Mouse (Mus musculus): ENCODE data around the gene Ccdc180. TPM values are rescaled to one million over a fixed set of nuclear protein-coding genes. Genes with fewer than 3 reads are reported as not detected.

The Ccdc180 gene
- polyA plus RNA-seq, 3 experiments from 2014 or later, result 0.15 to 0.20 TPM; not detected in 1

GRCm38 (mm10) chr4:45911876-45912275 lies 21.8 kb downstream of the Ccdc180 start:
- ATAC-seq, result no peak

GRCm38 (mm10) chr4:45917091-45917490 lies 27.0 kb downstream of the Ccdc180 start:
- no peak for ATAC-seq

GRCm38 (mm10) chr4:45921663-45922435 lies 31.7 kb downstream of the Ccdc180 start:
- ATAC-seq, result no peak

GRCm38 (mm10) chr4:45924011-45924410 lies 33.9 kb downstream of the Ccdc180 start:
- ATAC-seq, result no peak

- no peak for ATAC-seq
Measured at GRCm38 (mm10) chr4:45928561-45928960, 38.5 kb downstream of the Ccdc180 start.

- ATAC-seq, result no peak
Measured at GRCm38 (mm10) chr4:45941628-45942044, 51.5 kb downstream of the Ccdc180 start.

- ATAC-seq, result no peak
Measured at GRCm38 (mm10) chr4:45947729-45948128, 57.6 kb downstream of the Ccdc180 start.

- no peak for ATAC-seq
Measured at GRCm38 (mm10) chr4:45949109-45949848, 59.2 kb downstream of the Ccdc180 start.

- no peak for ATAC-seq
Measured at GRCm38 (mm10) chr4:45951830-45952229, 61.7 kb downstream of the Ccdc180 start.

GRCm38 (mm10) chr4:45953025-45953919 lies 63.2 kb downstream of the Ccdc180 start:
- ATAC-seq, result no peak

- ATAC-seq, result no peak
Measured at GRCm38 (mm10) chr4:45955235-45955634, 65.1 kb downstream of the Ccdc180 start.

GRCm38 (mm10) chr4:45956131-45956530 lies 66.0 kb downstream of the Ccdc180 start:
- no peak for ATAC-seq

GRCm38 (mm10) chr4:45956706-45957105 lies 66.6 kb downstream of the Ccdc180 start:
- ATAC-seq, result no peak

- no peak for ATAC-seq
Measured at GRCm38 (mm10) chr4:45964771-45965439, 74.8 kb downstream of the Ccdc180 start, which contains the start of gene Tdrd7. TSS of gene Tdrd7 (plus strand) at chr4:45965334.

GRCm38 (mm10) chr4:45965737-45966447 lies 75.8 kb downstream of the Ccdc180 start:
- ATAC-seq, result no peak

GRCm38 (mm10) chr4:45966716-45967115 lies 76.6 kb downstream of the Ccdc180 start:
- no peak for ATAC-seq

GRCm38 (mm10) chr4:45967479-45968341 lies 77.6 kb downstream of the Ccdc180 start:
- no peak for ATAC-seq

- ATAC-seq, result no peak
Measured at GRCm38 (mm10) chr4:45969051-45969450, 78.9 kb downstream of the Ccdc180 start.

- ATAC-seq, result no peak
Measured at GRCm38 (mm10) chr4:45970048-45970560, 80.0 kb downstream of the Ccdc180 start.

- peak; percentile 91 for ATAC-seq
Measured at GRCm38 (mm10) chr4:45971806-45972447, 81.8 kb downstream of the Ccdc180 start.
